Mouse (Mus musculus): ENCODE data around the gene Zg16.
"Not testable (repeated sequence)": the region's sequence is repeated elsewhere in the genome, so short reads cannot be mapped to it uniquely, and the experiment has no call there.

The Zg16 gene

GRCm38 (mm10) chr7:127087278-127088010 is at the start of gene Zg16:
Gene Zg16 (minus strand): TSS chr7:127087328.
- DNase-seq (ENCODE audit: low spot score), result not testable (repeated sequence)

- no peak for DNase-seq (ENCODE audit: low spot score)
Observed at GRCm38 (mm10) chr7:127136181-127137071, 49.3 kb upstream of the Zg16 start.

GRCm38 (mm10) chr7:127134821-127135447 is 47.8 kb upstream of the Zg16 start:
- DNase-seq (ENCODE audit: low spot score), result no peak

- no peak for DNase-seq (ENCODE audit: low spot score)
Observed at GRCm38 (mm10) chr7:127133125-127133524, 46.0 kb upstream of the Zg16 start.

GRCm38 (mm10) chr7:127129638-127130037 is 42.5 kb upstream of the Zg16 start:
- DNase-seq (ENCODE audit: low spot score), result peak; percentile 60

- DNase-seq (ENCODE audit: low spot score), result no peak
Observed at GRCm38 (mm10) chr7:127121911-127122270, 34.8 kb upstream of the Zg16 start, which contains the start of gene Qprt. Gene Qprt (minus strand): TSS chr7:127122226.

- DNase-seq (ENCODE audit: low spot score), result no peak
Observed at GRCm38 (mm10) chr7:127121061-127121910, 34.2 kb upstream of the Zg16 start.

GRCm38 (mm10) chr7:127118671-127119445 is 31.7 kb upstream of the Zg16 start:
- no peak for DNase-seq (ENCODE audit: low spot score)

- DNase-seq (ENCODE audit: low spot score), result no peak
Observed at GRCm38 (mm10) chr7:127117948-127118347, 30.8 kb upstream of the Zg16 start.

GRCm38 (mm10) chr7:127116331-127116935 is 29.3 kb upstream of the Zg16 start:
- DNase-seq (ENCODE audit: low spot score), result no peak

GRCm38 (mm10) chr7:127114920-127115319 is 27.8 kb upstream of the Zg16 start:
- no peak for DNase-seq (ENCODE audit: low spot score)

GRCm38 (mm10) chr7:127113614-127114259 is 26.6 kb upstream of the Zg16 start:
- DNase-seq (ENCODE audit: low spot score), result no peak

- no peak for DNase-seq (ENCODE audit: low spot score)
Observed at GRCm38 (mm10) chr7:127112921-127113597, 25.9 kb upstream of the Zg16 start.

- no peak for DNase-seq (ENCODE audit: low spot score)
Observed at GRCm38 (mm10) chr7:127112251-127112841, 25.2 kb upstream of the Zg16 start.

GRCm38 (mm10) chr7:127111461-127111860 is 24.3 kb upstream of the Zg16 start:
- no peak for DNase-seq (ENCODE audit: low spot score)

- DNase-seq (ENCODE audit: low spot score), result peak; percentile 68
Observed at GRCm38 (mm10) chr7:127110239-127111007, 23.3 kb upstream of the Zg16 start.

- DNase-seq (ENCODE audit: low spot score), result no peak
Observed at GRCm38 (mm10) chr7:127105551-127105950, 18.4 kb upstream of the Zg16 start.
